ENCODE assay signal across 8 mouse cellular contexts in genomic region chr15:81811599-81811996, GRCm38 (mm10). TPM values are rescaled to one million over a fixed set of nuclear protein-coding genes. Genes with fewer than 3 reads are reported as not detected.
DNase-seq lines count a peak whose midpoint lies in the region; ATAC-seq and TF ChIP-seq lines count a peak whose summit lies in the region.

No protein-coding gene starts in this region.

- CTCF ChIA-PET in Patski (lab: Charles Lee), result no interaction called here

- in situ Hi-C loops in Patski (cut with MboI; ENCODE audit: low pct_unique_long_range_greater_than_20kb), result no loop called here

- no peak for TF ChIP-seq CTCF in Patski (IDR thresholded peaks at IDR 0.05)

- peaks cover 12% of the 10 kb centered on the region; the same call in 1 of the 2 replicates for H3K36me3 ChIP-seq in heart, embryonic 16.5 days (ENCODE audit: control insufficient read depth, insufficient read depth)
- H3K36me3 ChIP-seq in hindbrain, embryonic 12.5 days, result peaks cover 12% of the 10 kb centered on the region

- H3K9me3 ChIP-seq in heart, embryonic 16.5 days (replicated peaks; ENCODE audit: control insufficient read depth, low read length), result no peaks in the 10 kb centered on the region
- no peaks in the 10 kb centered on the region for H3K9me3 ChIP-seq in hindbrain, embryonic 12.5 days (replicated peaks)

- H3K27ac ChIP-seq in heart, embryonic 16.5 days (ENCODE audit: low read length), result peak overlapping the region; percentile 78
- peak overlapping the region; percentile 82 for H3K27ac ChIP-seq in hindbrain, embryonic 12.5 days

- peaks cover 25% of the 10 kb centered on the region for H3K4me1 ChIP-seq in heart, embryonic 16.5 days (ENCODE audit: control insufficient read depth, insufficient read depth, low read length)
- H3K4me1 ChIP-seq in hindbrain, embryonic 12.5 days, result peaks cover 39% of the 10 kb centered on the region

- peak overlapping the region; percentile 74 for H3K4me3 ChIP-seq in heart, embryonic 16.5 days (ENCODE audit: low read length)
- peak overlapping the region; percentile 70 for H3K4me3 ChIP-seq in hindbrain, embryonic 12.5 days

- peak overlapping the region; percentile 78 for H3K4me2 ChIP-seq in heart, embryonic 16.5 days (ENCODE audit: low read depth, low read length)
- peak overlapping the region; percentile 88 for H3K4me2 ChIP-seq in hindbrain, embryonic 12.5 days (replicated peaks)

- ATAC-seq in heart, embryonic 16.5 days (replicated peaks; ENCODE audit: extremely low read depth, insufficient read depth, low FRiP score), result peak; percentile 2
- ATAC-seq in Patski, result peak; percentile 9
- peak; percentile 17 for ATAC-seq in hindbrain, embryonic 12.5 days (ENCODE audit: low FRiP score)
- ATAC-seq in megakaryocyte-erythroid progenitor cell, adult 5-6 weeks (replicated peaks; ENCODE audit: low FRiP score, low TSS enrichment, poor library complexity, severe bottlenecking), result no peak
- no peak for ATAC-seq in monocyte, adult 5-6 weeks (replicated peaks; ENCODE audit: insufficient number of reproducible peaks, low FRiP score, low TSS enrichment, poor library complexity, severe bottlenecking)

- peak overlapping the region; percentile 78 for H3K9ac ChIP-seq in heart, embryonic 16.5 days (ENCODE audit: low read length)
- peak overlapping the region; percentile 85 for H3K9ac ChIP-seq in hindbrain, embryonic 12.5 days

- WGBS in heart, embryonic 16.5 days, result 1% methylated on average over 15 of the region's 26 CpGs
- WGBS in hindbrain, embryonic 12.5 days, result under 1% methylated on average over 25 of the region's 26 CpGs

- H3K27me3 ChIP-seq in heart, embryonic 16.5 days (ENCODE audit: control insufficient read depth, insufficient read depth, low read length), result no peaks in the 10 kb centered on the region
- no peaks in the 10 kb centered on the region for H3K27me3 ChIP-seq in Patski
- H3K27me3 ChIP-seq in hindbrain, embryonic 12.5 days, result no peaks in the 10 kb centered on the region

- intact Hi-C loops in heart, postnatal 36 days (cut with DNase I), result loop anchor here (2.0 kb wide), 1 partner anchor 47 kb away; the partner anchor contains the start of gene Tob2

- DNase-seq in heart, postnatal 36 days, result no peak
- no peak for DNase-seq in Patski (ENCODE audit: low read depth, low spot score)
- DNase-seq in lung, postnatal 36 days, result peak; percentile 63
- no peak for DNase-seq in c-Kit-positive CD71-positive TER-119-positive erythroid progenitor cells, embryonic 14.5 days (ENCODE audit: low spot score)

- POLR2A ChIA-PET in Patski (lab: Charles Lee), result interaction anchor here (0.6 to 1.2 kb wide), 2 partner anchors 19 to 45 kb away, joined by 3 read pairs; no protein-coding TSS in a partner anchor

RNA-seq across cellular contexts. Expression of gene Tef, which starts 9.4 kb away (rescaled TPM):
- 23.2 and 25.1 TPM in 2 replicates for polyA plus RNA-seq in heart, embryonic 16.5 days (2015; fragmentation: Nextera tagmentation; extraction: Ambion mirVana)
- total RNA-seq in heart, postnatal 36 days (2021), result 100 to 1,000 TPM; 123 to 132 TPM
- 61.5 TPM for polyA plus RNA-seq in Patski (2021)
- polyA plus RNA-seq in hindbrain, embryonic 12.5 days (2016; fragmentation: Nextera tagmentation; extraction: Ambion mirVana), result 30.0 and 31.9 TPM in 2 replicates
- 10.9 and 13.2 TPM in 2 replicates for total RNA-seq in megakaryocyte-erythroid progenitor cell, adult 5-6 weeks (2014; fragmentation: Nextera tagmentation)
- total RNA-seq in megakaryocyte-erythroid progenitor cell, adult 5-6 weeks (2017), result 12.7 and 14.4 TPM in 2 replicates
- 44.4 to 60.3 TPM (median 52.9 TPM) in 3 replicates for total RNA-seq in monocyte, adult 5-6 weeks (2017)

RNA-seq across cellular contexts. Expression of gene Tob2, which starts 47.0 kb away (rescaled TPM):
- 17.5 and 17.8 TPM in 2 replicates for polyA plus RNA-seq in heart, embryonic 16.5 days (2015; fragmentation: Nextera tagmentation; extraction: Ambion mirVana)
- 100 to 1,000 TPM in 1 of 2 experiments, 10 to 100 TPM in 1; 74.9 to 130 TPM for total RNA-seq in heart, postnatal 36 days (2021)
- polyA plus RNA-seq in Patski (2021), result 27.3 TPM
- polyA plus RNA-seq in hindbrain, embryonic 12.5 days (2016; fragmentation: Nextera tagmentation; extraction: Ambion mirVana), result 20.4 and 21.2 TPM in 2 replicates
- 22.4 and 32.1 TPM in 2 replicates for total RNA-seq in megakaryocyte-erythroid progenitor cell, adult 5-6 weeks (2014; fragmentation: Nextera tagmentation)
- total RNA-seq in megakaryocyte-erythroid progenitor cell, adult 5-6 weeks (2017), result 11.7 and 20.4 TPM in 2 replicates
- total RNA-seq in monocyte, adult 5-6 weeks (2017), result 27.1 to 48.1 TPM (median 29.4 TPM) in 3 replicates

Comparison
In these comparisons a context has a peak if more than half of its experiments do, and no peak if none do; other contexts are left out.
1. ATAC-seq: peak in heart, embryonic 16.5 days (single experiment), Patski (single experiment) and hindbrain, embryonic 12.5 days (single experiment); none in megakaryocyte-erythroid progenitor cell, adult 5-6 weeks (single experiment) and monocyte, adult 5-6 weeks (single experiment).